Mouse (Mus musculus): ENCODE data around the gene Wdr43. TPM values are rescaled to one million over a fixed set of nuclear protein-coding genes. Genes with fewer than 3 reads are reported as not detected.

Wdr43 gene
- polyA plus RNA-seq, 1 experiment from 2014 or later: 65.2 TPM

Other genes with a start within 250 kb of the Wdr43 start
- gene Gm4707, start 156.0 kb upstream of the Wdr43 start, polyA plus RNA-seq (2015; fragmentation: Nextera tagmentation; extraction: Ambion mirVana): 1.2 and 1.8 TPM in 2 replicates
- 30.5 and 35.0 TPM in 2 replicates for gene Smchd1, start 140.6 kb upstream of the Wdr43 start, polyA plus RNA-seq (2015; fragmentation: Nextera tagmentation; extraction: Ambion mirVana)
- 30.4 and 33.7 TPM in 2 replicates for gene Ndc80, start 89.0 kb upstream of the Wdr43 start, polyA plus RNA-seq (2015; fragmentation: Nextera tagmentation; extraction: Ambion mirVana)
- gene Spdya, start 63.8 kb upstream of the Wdr43 start, polyA plus RNA-seq (2015; fragmentation: Nextera tagmentation; extraction: Ambion mirVana): 0.33 and 0.45 TPM in 2 replicates
- gene Togaram2, start 57.4 kb downstream of the Wdr43 start, polyA plus RNA-seq (2015; fragmentation: Nextera tagmentation; extraction: Ambion mirVana): 0.27 and 0.45 TPM in 2 replicates
- not detected in 2 replicates for gene Pcare, start 137.0 kb downstream of the Wdr43 start, polyA plus RNA-seq (2015; fragmentation: Nextera tagmentation; extraction: Ambion mirVana)
- 1.9 and 2.7 TPM in 2 replicates for gene Clip4, start 152.6 kb downstream of the Wdr43 start, polyA plus RNA-seq (2015; fragmentation: Nextera tagmentation; extraction: Ambion mirVana)

Data from intestine, embryonic 16.5 days (tissue).